In genomic region chr5:111890800-111891199, GRCm38 (mm10) we compare ENCODE assay signal across 9 mouse cellular contexts.
DNase-seq lines count a peak whose midpoint lies in the region; ATAC-seq and TF ChIP-seq lines count a peak whose summit lies in the region.
"Had no signal": no experiment of that assay in that cellular context is flagged by ENCODE, and none has a peak within 500 bp of the region (broad histone marks: within the 10 kb centered on the region; RNA-seq: fewer than 3 reads in every experiment).

No protein-coding gene starts in this region.

- no peak overlapping the region for H3K4me3 ChIP-seq in heart, adult 2 months
- no peak overlapping the region for H3K4me3 ChIP-seq in lung, postnatal 0 days (ENCODE audit: low read depth, low read length)
- H3K4me3 ChIP-seq: midbrain, embryonic 12.5 days had no signal

- H3K27ac ChIP-seq in heart, adult 2 months: peak overlapping the region; percentile 58
- H3K27ac ChIP-seq in lung, postnatal 0 days (ENCODE audit: low read length): peak overlapping the region; percentile 38; the same call in 1 of the 2 replicates

- ATAC-seq in lung, postnatal 0 days: peak; percentile 79

- no peak for TF ChIP-seq CTCF in heart, adult 2 months (IDR thresholded peaks at IDR 0.05)
- peak; percentile 20 for TF ChIP-seq CTCF in lung, postnatal 0 days (IDR thresholded peaks at IDR 0.05)

- H3K4me2 ChIP-seq in lung, postnatal 0 days (replicated peaks; ENCODE audit: low read depth, low read length): no peak overlapping the region
- H3K4me2 ChIP-seq: midbrain, embryonic 12.5 days had no signal

- intact Hi-C loops in heart, adult 2 months (cut with DNase I): loop anchor here (10.0 kb wide), 1 partner anchor 476 kb away; the partner anchor contains the start of gene Mn1

- H3K4me1 ChIP-seq in heart, adult 2 months (ENCODE audit: control insufficient read depth, insufficient read depth, low read length): peaks cover 8% of the 10 kb centered on the region
- peaks cover 7% of the 10 kb centered on the region; the same call in 1 of the 2 replicates for H3K4me1 ChIP-seq in lung, postnatal 0 days (ENCODE audit: insufficient read depth, low read depth, low read length)

- H3K79me2 ChIP-seq in heart, adult 2 months (replicated peaks; ENCODE audit: control insufficient read depth, insufficient read depth, low read length): no peaks in the 10 kb centered on the region

- no peak overlapping the region for H3K9ac ChIP-seq in heart, adult 2 months (ENCODE audit: low read depth, low read length)
- no peak overlapping the region for H3K9ac ChIP-seq in lung, postnatal 0 days (replicated peaks; ENCODE audit: low read depth)
- H3K9ac ChIP-seq: midbrain, embryonic 12.5 days had no signal

- H3K36me3 ChIP-seq in heart, adult 2 months (ENCODE audit: control insufficient read depth, insufficient read depth, low read length): no peaks in the 10 kb centered on the region
- H3K36me3 ChIP-seq in lung, postnatal 0 days (ENCODE audit: insufficient read depth, low read length): no peaks in the 10 kb centered on the region
- H3K36me3 ChIP-seq: midbrain, embryonic 12.5 days had no signal

- 37% methylated on average over 7 of the region's 7 CpGs for WGBS in heart, adult 2 months
- WGBS in lung, postnatal 0 days: 24% methylated on average over 7 of the region's 7 CpGs

- peaks cover 2% of the 10 kb centered on the region; the same call in 1 of the 2 replicates for H3K27me3 ChIP-seq in heart, adult 2 months (ENCODE audit: control insufficient read depth, insufficient read depth, low read length)
- H3K27me3 ChIP-seq in lung, postnatal 0 days (replicated peaks; ENCODE audit: insufficient read depth, low read length): no peaks in the 10 kb centered on the region

- TF ChIP-seq EP300 in heart, adult 2 months (IDR thresholded peaks at IDR 0.05; ENCODE audit: insufficient read depth, low read depth, low read length): peak; percentile 97; the same call in 1 of the 2 replicates
- TF ChIP-seq EP300 in lung, postnatal 0 days (IDR thresholded peaks at IDR 0.05): no peak

- peak; percentile 23 for DNase-seq in adrenal gland, adult 2 months
- no peak for DNase-seq in adrenal gland, adult 8-10 months
- peak; percentile 64 for DNase-seq in embryo, embryonic 9.5 days (ENCODE audit: extremely low spot score)
- peak; percentile 78 to 85 for DNase-seq in heart, adult 2 months
- peak; percentile 26 to 52 for DNase-seq in kidney, adult 8-10 months
- peak; percentile 89 for DNase-seq in lung, postnatal 0 days (ENCODE audit: low spot score)
- DNase-seq in thymus, postnatal 36 days: no peak
- no peak for DNase-seq in cerebellum, postnatal 25 days

- no peaks in the 10 kb centered on the region for H3K9me3 ChIP-seq in lung, postnatal 0 days (ENCODE audit: low read length)
- H3K9me3 ChIP-seq: midbrain, embryonic 12.5 days had no signal

- no peak for TF ChIP-seq POLR2A in heart, adult 2 months (IDR thresholded peaks at IDR 0.05; ENCODE audit: insufficient read depth, low read depth, low read length)

Comparison
In these comparisons a context has a peak if more than half of its experiments do, and no peak if none do; other contexts are left out.
1. DNase-seq: peak in adrenal gland, adult 2 months (single experiment), embryo, embryonic 9.5 days (single experiment), heart, adult 2 months (2 of 2), kidney, adult 8-10 months (2 of 2) and lung, postnatal 0 days (single experiment); none in adrenal gland, adult 8-10 months (single experiment), thymus, postnatal 36 days (0 of 2) and cerebellum, postnatal 25 days (0 of 2).